Mouse (Mus musculus) cerebellum, adult 2 months (tissue): ENCODE data around the gene Mycbp2. TPM values are rescaled to one million over a fixed set of nuclear protein-coding genes. Genes with fewer than 3 reads are reported as not detected.

Experiments
- DNase-seq, 2 experiments: peaks; one replicate each; pipeline ENCODE4 v3.0.0; 2021
- H3K27ac ChIP-seq: fragments of 200-500 bp; 2 replicates; pipeline ENCODE4 v1.5.1; 2012; ENCODE audit warnings: low read length, control low read depth, inconsistent platforms; ENCODE audit not compliant: insufficient read depth
- H3K27me3 ChIP-seq: fragments of 200-500 bp; 2 replicates; pipeline ENCODE4 v1.6.1; 2012; ENCODE audit warnings: inconsistent platforms, mild to moderate bottlenecking, low read length, moderate library complexity; ENCODE audit not compliant: control insufficient read depth, insufficient read depth
- H3K4me1 ChIP-seq: fragments of 200-500 bp; 2 replicates; pipeline ENCODE4 v1.6.1; 2011; ENCODE audit warnings: low read length; ENCODE audit not compliant: control insufficient read depth, insufficient read depth
- H3K4me3 ChIP-seq: fragments of 200-500 bp; replicated peaks from 2 replicates; pipeline ENCODE3; 2011; ENCODE audit warnings: mild to moderate bottlenecking, low read depth, low read length, control low read depth; ENCODE audit not compliant: insufficient read depth
- CTCF ChIP-seq: fragments of 200-500 bp; IDR thresholded peaks from 2 replicates; pipeline ENCODE4 v1.5.1; 2011; ENCODE audit warnings: low read depth, mild to moderate bottlenecking, control low read depth, low read length, moderate library complexity, borderline replicate concordance; ENCODE audit not compliant: insufficient read depth
- POLR2A ChIP-seq: fragments of 200-500 bp; IDR thresholded peaks from 2 replicates; pipeline ENCODE4 v1.6.1; 2011; ENCODE audit warnings: low read length, control low read depth, borderline replicate concordance; ENCODE audit not compliant: insufficient read depth
- WGBS: fragments of 180-500 bp; shearing (Covaris S2); methylation state at CpG from one replicate; pipeline ENCODE4 v1.1.7; 2018; 5-methylcytosine and 5-hydroxymethylcytosine counted together
- polyA plus RNA-seq: library from polyadenylated mRNA; depleted of rRNA; stranded (reverse); fragments of >200 nt; gene quantifications from 2 replicates; pipeline ENCODE4 v1.2.3, GENCODE M21; 2012; rRNA removed

The Mycbp2 gene
- polyA plus RNA-seq, 1 experiment: 147 TPM

DNA sequence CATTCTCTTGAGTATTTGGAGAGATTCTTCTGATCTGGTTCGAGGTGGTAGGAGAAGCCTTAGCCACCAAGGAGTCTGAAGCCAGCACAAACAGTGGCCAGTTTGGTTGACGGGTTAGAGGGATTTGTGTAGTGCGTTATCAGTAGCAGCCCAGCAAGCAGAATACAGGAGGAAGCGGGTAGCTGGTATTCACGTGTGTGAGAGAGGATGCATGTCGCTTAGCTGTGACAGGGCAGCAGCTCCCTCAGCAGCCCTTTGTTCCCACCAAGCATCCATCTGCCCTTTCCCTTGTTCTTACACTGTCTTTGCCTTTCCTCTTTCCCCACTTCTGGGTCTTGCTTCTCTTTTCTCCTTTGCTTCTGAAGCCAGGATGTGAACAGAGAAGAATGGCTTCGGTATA is 271.4 kb downstream of the Mycbp2 start:
- DNase-seq: no peak
- Histone ChIP-seq H3K27ac (no peak overlapping the region), H3K4me3 (no peak overlapping the region), H3K4me1 (peaks cover 25% of the 10 kb centered on the region), H3K27me3 (no peaks in the 10 kb centered on the region)
- 82% methylated on average over 7 of the region's 7 CpGs for WGBS
- TF ChIP-seq POLR2A (no peak), CTCF (no peak)

GRCm38 (mm10) chr14:103073825-103074224 is 272.8 kb downstream of the Mycbp2 start:
- DNase-seq: no peak
- Histone ChIP-seq H3K27ac (no peak overlapping the region), H3K4me1 (peaks cover 21% of the 10 kb centered on the region), H3K27me3 (no peaks in the 10 kb centered on the region), H3K4me3 (no peak overlapping the region)
- WGBS: 83% methylated on average over 8 of the region's 8 CpGs
- TF ChIP-seq POLR2A (no peak), CTCF (no peak)

GRCm38 (mm10) chr14:103072731-103073130 is 273.9 kb downstream of the Mycbp2 start:
- no peaks in the 10 kb centered on the region for H3K27me3 ChIP-seq
- DNase-seq: no peak
- no peak overlapping the region for H3K4me3 ChIP-seq
- H3K27ac ChIP-seq: no peak overlapping the region
- TF ChIP-seq POLR2A (no peak), CTCF (no peak)
- H3K4me1 ChIP-seq: peaks cover 14% of the 10 kb centered on the region
- 64% methylated on average over 4 of the region's 4 CpGs for WGBS

DNA sequence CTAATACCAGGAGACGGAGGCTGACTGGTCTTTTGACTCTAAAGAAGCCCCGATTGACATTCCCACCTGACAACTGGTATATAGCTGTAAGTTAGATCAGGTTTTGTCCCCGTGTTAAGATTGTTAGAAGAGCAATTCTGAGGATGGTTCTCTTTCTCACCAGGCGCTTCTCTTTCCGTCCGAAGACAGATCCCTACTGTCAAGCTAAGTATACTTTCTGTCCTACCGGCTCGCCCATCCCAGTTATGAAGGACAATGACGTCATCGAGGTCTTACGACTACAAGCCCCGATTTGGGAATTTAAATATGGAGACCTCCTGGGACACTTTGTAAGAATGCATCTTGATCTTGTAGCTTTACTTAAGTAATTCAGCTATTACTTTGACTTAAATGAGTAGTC is 275.1 kb downstream of the Mycbp2 start:
- peaks cover 6% of the 10 kb centered on the region for H3K4me1 ChIP-seq
- no peak overlapping the region for H3K27ac ChIP-seq
- DNase-seq: no peak
- H3K27me3 ChIP-seq: no peaks in the 10 kb centered on the region
- 85% methylated on average over 12 of the region's 12 CpGs for WGBS
- TF ChIP-seq POLR2A (no peak), CTCF (no peak)
- no peak overlapping the region for H3K4me3 ChIP-seq

DNA sequence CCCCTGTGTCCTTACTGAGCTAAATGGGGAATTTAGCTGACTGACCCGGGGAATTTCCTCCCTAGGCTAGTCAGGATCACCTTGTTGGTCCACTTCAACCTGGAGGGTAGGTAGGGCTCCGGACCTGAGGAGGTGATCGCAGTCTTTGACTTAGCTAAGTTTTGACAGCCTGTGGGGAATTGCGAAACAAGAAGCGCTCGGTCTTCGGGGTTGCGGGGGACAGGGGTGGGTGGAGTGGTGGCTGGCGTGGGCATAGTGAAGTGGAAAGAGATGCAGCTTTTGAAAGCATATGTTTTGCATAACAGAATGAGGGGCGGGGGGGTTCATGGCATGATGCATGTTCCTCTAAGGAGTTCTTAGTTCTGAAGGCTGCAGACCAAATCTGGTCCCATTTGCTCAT is 275.8 kb downstream of the Mycbp2 start:
- no peaks in the 10 kb centered on the region for H3K27me3 ChIP-seq
- H3K4me1 ChIP-seq: peaks cover 6% of the 10 kb centered on the region
- TF ChIP-seq POLR2A (no peak), CTCF (no peak)
- WGBS: under 1% methylated on average over 10 of the region's 10 CpGs
- H3K27ac ChIP-seq: peak overlapping the region; percentile 90
- peak overlapping the region; percentile 84 for H3K4me3 ChIP-seq
- DNase-seq: no peak

DNA sequence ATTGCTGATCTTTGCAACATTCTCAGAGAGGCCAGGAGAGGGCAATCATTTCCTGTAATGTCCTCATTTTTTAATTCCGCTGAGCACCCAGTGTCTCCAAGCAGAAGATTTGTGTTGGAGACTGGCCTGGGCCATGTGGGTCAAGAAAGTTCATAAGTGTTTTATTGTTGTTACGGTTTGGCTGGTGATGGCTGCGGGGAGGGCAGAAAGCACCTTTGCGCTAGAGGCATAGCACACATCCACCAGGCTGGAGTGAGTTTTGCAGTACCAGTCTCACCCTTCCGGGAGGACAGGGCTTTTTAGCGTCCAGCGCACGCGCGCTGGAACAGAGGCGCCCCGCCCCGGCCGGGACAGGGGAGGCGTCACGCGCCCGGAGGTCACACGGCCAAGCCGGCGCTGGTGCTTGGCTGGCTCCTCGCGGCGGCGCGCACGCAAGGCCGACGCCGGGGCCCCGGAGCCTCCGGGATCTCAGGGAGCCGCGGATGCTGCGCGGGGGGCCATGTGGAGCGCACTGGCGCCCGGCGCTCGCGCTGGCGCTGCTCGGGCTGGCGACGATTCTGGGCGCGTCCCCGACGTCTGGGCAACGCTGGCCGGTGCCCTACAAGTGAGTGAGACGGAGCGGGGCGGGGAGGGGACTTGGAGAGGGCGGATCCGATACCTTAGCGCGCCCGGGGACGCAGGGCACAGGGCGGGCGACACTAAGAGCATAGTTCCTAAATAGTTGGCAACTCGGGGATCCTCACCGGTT is 276.6 kb downstream of the Mycbp2 start, which contains the start of gene Cln5:
Gene Cln5 (plus strand): TSS at position 353 of the 748 bp plus-strand sequence.
- Histone ChIP-seq H3K4me3 (peak within 1 kb of the TSS; percentile 92), H3K27me3 (no peaks in the 10 kb centered on the region), H3K4me1 (peaks cover 6% of the 10 kb centered on the region), H3K27ac (peak within 1 kb of the TSS; percentile 90)
- DNase-seq: peak; percentile 94 to 97
- under 1% methylated on average over 65 of the region's 65 CpGs for WGBS
- TF ChIP-seq CTCF: peak; percentile 50
- TF ChIP-seq POLR2A: peak; percentile 83

DNA sequence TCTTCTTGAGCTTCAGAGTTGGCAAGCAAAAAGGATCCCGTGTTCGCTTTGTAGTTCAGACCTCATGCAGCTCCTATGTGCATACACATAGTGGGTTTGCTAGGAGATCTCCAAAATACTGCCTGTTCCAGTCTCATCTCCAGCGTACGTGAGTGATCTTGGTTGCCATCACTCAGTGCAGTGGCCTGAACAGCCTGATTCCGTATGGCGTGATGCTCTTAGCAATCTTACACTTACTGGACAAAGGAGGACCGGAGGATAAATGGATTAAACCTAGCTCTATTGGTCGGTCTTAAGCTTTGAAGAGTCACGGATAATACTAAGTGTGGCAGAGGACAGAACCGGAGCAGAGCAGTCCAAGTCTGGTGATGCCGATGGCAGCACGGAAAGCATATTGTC is 277.1 kb downstream of the Mycbp2 start:
- no peak for DNase-seq
- Histone ChIP-seq H3K27ac (peak overlapping the region; percentile 90), H3K4me1 (peaks cover 6% of the 10 kb centered on the region), H3K4me3 (peak overlapping the region; percentile 92), H3K27me3 (no peaks in the 10 kb centered on the region)
- TF ChIP-seq CTCF: no peak
- TF ChIP-seq POLR2A: no peak
- under 1% methylated on average over 12 of the region's 12 CpGs for WGBS

GRCm38 (mm10) chr14:103065294-103066167 is 281.1 kb downstream of the Mycbp2 start:
- TF ChIP-seq CTCF: peak; percentile 71
- TF ChIP-seq POLR2A: no peak
- Histone ChIP-seq H3K27ac (no peak overlapping the region), H3K27me3 (no peaks in the 10 kb centered on the region), H3K4me1 (no peaks in the 10 kb centered on the region; the same call in 1 of the 2 replicates), H3K4me3 (no peak overlapping the region)
- peak; percentile 74 to 89 for DNase-seq
- WGBS: 12% methylated on average over 10 of the region's 10 CpGs

Other genes starting within 250 kb of the Mycbp2 start
- 141 and 158 TPM in 2 replicates for gene Fbxl3, start 247.2 kb downstream of the Mycbp2 start, polyA plus RNA-seq
- 0.87 and 0.98 TPM in 2 replicates for gene Scel, start 166.5 kb upstream of the Mycbp2 start, polyA plus RNA-seq